Mouse (Mus musculus): ENCODE results near the gene Adamts16. TPM values are rescaled to one million over a fixed set of nuclear protein-coding genes. Genes with fewer than 3 reads are reported as not detected.

Gene Adamts16
- polyA plus RNA-seq, 1 experiment from 2014 or later = 0.31 TPM

GRCm38 (mm10) chr13:70853601-70854000, 12.0 kb upstream of the Adamts16 start:
- no peaks in the 10 kb centered on the region for H3K4me1 ChIP-seq (ENCODE audit: control insufficient read depth in 2 of 2, insufficient read depth in 2 of 2, low read length in 2 of 2)
- no peaks in the 10 kb centered on the region for H3K9me3 ChIP-seq (ENCODE audit: control insufficient read depth, low read length)
- ATAC-seq (ENCODE audit: insufficient number of reproducible peaks, insufficient read depth, low FRiP score, low read depth) = no peak
- H3K4me3 ChIP-seq (ENCODE audit: control insufficient read depth in 1 of 2, insufficient read depth in 1 of 2, low read depth in 1 of 2, low read length in 2 of 2) = no peak overlapping the region
- no peak overlapping the region for H3K27ac ChIP-seq (replicated peaks in 1 of 2; ENCODE audit: control insufficient read depth in 1 of 2, insufficient read depth in 1 of 2, low read depth in 2 of 2, low read length in 2 of 2)
- H3K27me3 ChIP-seq (ENCODE audit: control insufficient read depth, insufficient read depth, low read length) = no peaks in the 10 kb centered on the region
- H3K36me3 ChIP-seq (ENCODE audit: control insufficient read depth, insufficient read depth, low read length) = no peaks in the 10 kb centered on the region
- no peak overlapping the region for H3K9ac ChIP-seq (ENCODE audit: low read length)
- H3K4me2 ChIP-seq (ENCODE audit: low read length) = no peak overlapping the region

GRCm38 (mm10) chr13:70846933-70847332, 5.3 kb upstream of the Adamts16 start:
- no peaks in the 10 kb centered on the region for H3K36me3 ChIP-seq (ENCODE audit: control insufficient read depth, insufficient read depth, low read length)
- H3K9ac ChIP-seq (ENCODE audit: low read length) = no peak overlapping the region
- H3K4me2 ChIP-seq (ENCODE audit: low read length) = no peak overlapping the region
- H3K4me3 ChIP-seq (ENCODE audit: control insufficient read depth in 1 of 2, insufficient read depth in 1 of 2, low read depth in 1 of 2, low read length in 2 of 2) = no peak overlapping the region
- H3K4me1 ChIP-seq (ENCODE audit: control insufficient read depth in 2 of 2, insufficient read depth in 2 of 2, low read length in 2 of 2) = no peaks in the 10 kb centered on the region
- WGBS = 47% methylated on average over 2 of the region's 2 CpGs
- no peak for ATAC-seq (ENCODE audit: insufficient number of reproducible peaks, insufficient read depth, low FRiP score, low read depth)
- no peak overlapping the region for H3K27ac ChIP-seq (replicated peaks in 1 of 2; ENCODE audit: control insufficient read depth in 1 of 2, insufficient read depth in 1 of 2, low read depth in 2 of 2, low read length in 2 of 2)
- H3K9me3 ChIP-seq (ENCODE audit: control insufficient read depth, low read length) = no peaks in the 10 kb centered on the region
- peaks cover 9% of the 10 kb centered on the region for H3K27me3 ChIP-seq (ENCODE audit: control insufficient read depth, insufficient read depth, low read length)

GRCm38 (mm10) chr13:70845526-70845925, 3.9 kb upstream of the Adamts16 start:
- Histone ChIP-seq H3K4me1 (ENCODE audit: control insufficient read depth in 2 of 2, insufficient read depth in 2 of 2, low read length in 2 of 2) (no peaks in the 10 kb centered on the region; a peak in 1 of 4 replicates), H3K4me3 (ENCODE audit: control insufficient read depth in 1 of 2, insufficient read depth in 1 of 2, low read depth in 1 of 2, low read length in 2 of 2) (no peak overlapping the region), H3K27me3 (ENCODE audit: control insufficient read depth, insufficient read depth, low read length) (peaks cover 23% of the 10 kb centered on the region), H3K9ac (ENCODE audit: low read length) (no peak overlapping the region), H3K4me2 (ENCODE audit: low read length) (no peak overlapping the region), H3K36me3 (ENCODE audit: control insufficient read depth, insufficient read depth, low read length) (no peaks in the 10 kb centered on the region), H3K9me3 (ENCODE audit: control insufficient read depth, low read length) (no peaks in the 10 kb centered on the region), H3K27ac (replicated peaks in 1 of 2; ENCODE audit: control insufficient read depth in 1 of 2, insufficient read depth in 1 of 2, low read depth in 2 of 2, low read length in 2 of 2) (no peak overlapping the region)
- no peak for ATAC-seq (ENCODE audit: insufficient number of reproducible peaks, insufficient read depth, low FRiP score, low read depth)
- 83% methylated on average over 7 of the region's 7 CpGs for WGBS

- Histone ChIP-seq H3K27me3 (ENCODE audit: control insufficient read depth, insufficient read depth, low read length) (peaks cover 28% of the 10 kb centered on the region), H3K27ac (replicated peaks in 1 of 2; ENCODE audit: control insufficient read depth in 1 of 2, insufficient read depth in 1 of 2, low read depth in 2 of 2, low read length in 2 of 2) (no peak overlapping the region), H3K36me3 (ENCODE audit: control insufficient read depth, insufficient read depth, low read length) (no peaks in the 10 kb centered on the region), H3K4me2 (ENCODE audit: low read length) (no peak overlapping the region), H3K4me3 (ENCODE audit: control insufficient read depth in 1 of 2, insufficient read depth in 1 of 2, low read depth in 1 of 2, low read length in 2 of 2) (no peak overlapping the region), H3K4me1 (ENCODE audit: control insufficient read depth in 2 of 2, insufficient read depth in 2 of 2, low read length in 2 of 2) (no peaks in the 10 kb centered on the region; a peak in 1 of 4 replicates), H3K9ac (ENCODE audit: low read length) (no peak overlapping the region), H3K9me3 (ENCODE audit: control insufficient read depth, low read length) (no peaks in the 10 kb centered on the region)
- 54% methylated on average over 4 of the region's 4 CpGs for WGBS
- ATAC-seq (ENCODE audit: insufficient number of reproducible peaks, insufficient read depth, low FRiP score, low read depth) = no peak
Observed at GRCm38 (mm10) chr13:70842126-70842525, 515 bp upstream of the Adamts16 start.

- WGBS = 9% methylated on average over 6 of the region's 6 CpGs
- H3K4me3 ChIP-seq (ENCODE audit: control insufficient read depth in 1 of 2, insufficient read depth in 1 of 2, low read depth in 1 of 2, low read length in 2 of 2) = no peak overlapping the region
- no peaks in the 10 kb centered on the region for H3K9me3 ChIP-seq (ENCODE audit: control insufficient read depth, low read length)
- no peak overlapping the region for H3K4me2 ChIP-seq (ENCODE audit: low read length)
- H3K9ac ChIP-seq (ENCODE audit: low read length) = no peak overlapping the region
- H3K36me3 ChIP-seq (ENCODE audit: control insufficient read depth, insufficient read depth, low read length) = no peaks in the 10 kb centered on the region
- H3K27me3 ChIP-seq (ENCODE audit: control insufficient read depth, insufficient read depth, low read length) = peaks cover 28% of the 10 kb centered on the region
- H3K4me1 ChIP-seq (ENCODE audit: control insufficient read depth in 2 of 2, insufficient read depth in 2 of 2, low read length in 2 of 2) = no peaks in the 10 kb centered on the region; a peak in 1 of 4 replicates
- no peak for ATAC-seq (ENCODE audit: insufficient number of reproducible peaks, insufficient read depth, low FRiP score, low read depth)
- H3K27ac ChIP-seq (replicated peaks in 1 of 2; ENCODE audit: control insufficient read depth in 1 of 2, insufficient read depth in 1 of 2, low read depth in 2 of 2, low read length in 2 of 2) = no peak overlapping the region
Observed at GRCm38 (mm10) chr13:70840161-70840560, 1.4 kb downstream of the Adamts16 start.

GRCm38 (mm10) chr13:70837571-70837970, 4.0 kb downstream of the Adamts16 start:
- Histone ChIP-seq H3K9ac (ENCODE audit: low read length) (no peak overlapping the region), H3K36me3 (ENCODE audit: control insufficient read depth, insufficient read depth, low read length) (no peaks in the 10 kb centered on the region), H3K27me3 (ENCODE audit: control insufficient read depth, insufficient read depth, low read length) (peaks cover 26% of the 10 kb centered on the region), H3K4me2 (ENCODE audit: low read length) (no peak overlapping the region), H3K27ac (replicated peaks in 1 of 2; ENCODE audit: control insufficient read depth in 1 of 2, insufficient read depth in 1 of 2, low read depth in 2 of 2, low read length in 2 of 2) (no peak overlapping the region), H3K9me3 (ENCODE audit: control insufficient read depth, low read length) (no peaks in the 10 kb centered on the region), H3K4me3 (ENCODE audit: control insufficient read depth in 1 of 2, insufficient read depth in 1 of 2, low read depth in 1 of 2, low read length in 2 of 2) (no peak overlapping the region), H3K4me1 (ENCODE audit: control insufficient read depth in 2 of 2, insufficient read depth in 2 of 2, low read length in 2 of 2) (no peaks in the 10 kb centered on the region; a peak in 1 of 4 replicates)
- no peak for ATAC-seq (ENCODE audit: insufficient number of reproducible peaks, insufficient read depth, low FRiP score, low read depth)
- WGBS = 64% methylated on average over 5 of the region's 5 CpGs

- no peak for ATAC-seq (ENCODE audit: insufficient number of reproducible peaks, insufficient read depth, low FRiP score, low read depth)
- Histone ChIP-seq H3K36me3 (ENCODE audit: control insufficient read depth, insufficient read depth, low read length) (no peaks in the 10 kb centered on the region), H3K27ac (replicated peaks in 1 of 2; ENCODE audit: control insufficient read depth in 1 of 2, insufficient read depth in 1 of 2, low read depth in 2 of 2, low read length in 2 of 2) (no peak overlapping the region), H3K4me2 (ENCODE audit: low read length) (no peak overlapping the region), H3K9me3 (ENCODE audit: control insufficient read depth, low read length) (no peaks in the 10 kb centered on the region), H3K27me3 (ENCODE audit: control insufficient read depth, insufficient read depth, low read length) (peaks cover 12% of the 10 kb centered on the region; the same call in 1 of the 2 replicates), H3K9ac (ENCODE audit: low read length) (no peak overlapping the region), H3K4me3 (ENCODE audit: control insufficient read depth in 1 of 2, insufficient read depth in 1 of 2, low read depth in 1 of 2, low read length in 2 of 2) (no peak overlapping the region), H3K4me1 (ENCODE audit: control insufficient read depth in 2 of 2, insufficient read depth in 2 of 2, low read length in 2 of 2) (no peaks in the 10 kb centered on the region; a peak in 1 of 4 replicates)
- WGBS = 68% methylated on average over 7 of the region's 7 CpGs
Observed at GRCm38 (mm10) chr13:70836246-70836645, 5.4 kb downstream of the Adamts16 start.

GRCm38 (mm10) chr13:70832593-70833138, 8.9 kb downstream of the Adamts16 start:
- H3K36me3 ChIP-seq (ENCODE audit: control insufficient read depth, insufficient read depth, low read length) = no peaks in the 10 kb centered on the region
- no peaks in the 10 kb centered on the region for H3K9me3 ChIP-seq (ENCODE audit: control insufficient read depth, low read length)
- no peak overlapping the region for H3K4me2 ChIP-seq (ENCODE audit: low read length)
- H3K27ac ChIP-seq (replicated peaks in 1 of 2; ENCODE audit: control insufficient read depth in 1 of 2, insufficient read depth in 1 of 2, low read depth in 2 of 2, low read length in 2 of 2) = no peak overlapping the region
- H3K9ac ChIP-seq (ENCODE audit: low read length) = no peak overlapping the region
- no peaks in the 10 kb centered on the region for H3K27me3 ChIP-seq (ENCODE audit: control insufficient read depth, insufficient read depth, low read length)
- H3K4me1 ChIP-seq (ENCODE audit: control insufficient read depth in 2 of 2, insufficient read depth in 2 of 2, low read length in 2 of 2) = no peaks in the 10 kb centered on the region
- no peak overlapping the region for H3K4me3 ChIP-seq (ENCODE audit: control insufficient read depth in 1 of 2, insufficient read depth in 1 of 2, low read depth in 1 of 2, low read length in 2 of 2)
- ATAC-seq (ENCODE audit: insufficient number of reproducible peaks, insufficient read depth, low FRiP score, low read depth) = no peak
- 66% methylated on average over 6 of the region's 6 CpGs for whole genome bisulfite sequencing
